Mouse (Mus musculus): Measurements from ENCODE around the gene Arsg. TPM values are rescaled to one million over a fixed set of nuclear protein-coding genes. Genes with fewer than 3 reads are reported as not detected.
"Not testable (repeated sequence)": the region's sequence is repeated elsewhere in the genome, so short reads cannot be mapped to it uniquely, and the experiment has no call there.

Arsg gene
- polyA plus RNA-seq, 1 experiment: 5.1 TPM

DNA sequence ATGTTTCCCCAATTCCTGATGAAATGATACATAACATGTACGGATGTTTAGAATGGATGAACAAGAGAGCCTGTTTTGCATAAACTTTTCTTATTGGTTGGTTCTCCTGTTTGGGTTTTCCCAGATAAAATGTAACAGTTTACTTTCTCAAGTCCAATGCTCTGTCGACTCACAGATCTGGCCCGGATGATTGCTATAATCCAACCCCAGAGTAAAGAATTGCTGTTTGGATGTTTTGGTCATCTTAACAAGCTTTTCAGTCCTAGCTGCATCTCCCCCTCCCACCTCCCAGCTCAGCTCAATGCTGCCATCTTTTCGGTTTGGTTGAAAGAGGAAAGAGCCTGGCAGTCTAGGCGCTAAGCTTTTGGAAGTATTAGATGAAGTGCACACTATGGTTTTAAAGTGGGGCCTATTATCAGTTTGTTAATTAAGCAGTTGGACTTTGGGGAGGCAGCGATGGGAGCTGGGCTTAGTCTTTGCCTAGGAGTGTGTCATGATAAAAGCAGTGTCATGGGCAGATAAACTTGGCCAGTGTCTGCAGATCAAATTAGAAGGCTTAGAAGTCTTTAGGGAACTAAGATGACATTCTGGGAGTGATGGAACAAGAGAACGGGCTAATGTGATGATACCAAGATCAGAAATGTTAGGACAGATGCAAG is 139.8 kb downstream of the Arsg start:
- Histone ChIP-seq H3K4me1 (ENCODE audit: control insufficient read depth, insufficient read depth, insufficient read length) (no peaks in the 10 kb centered on the region; the same call in 1 of the 2 replicates), H3K4me3 (ENCODE audit: extremely low read depth, insufficient read depth, insufficient read length) (no peak overlapping the region), H3K27me3 (ENCODE audit: control insufficient read depth, insufficient read depth, low read length) (no peaks in the 10 kb centered on the region), H3K27ac (ENCODE audit: insufficient read depth, low read length) (no peak overlapping the region), H3K36me3 (ENCODE audit: control insufficient read depth, insufficient read depth, low read length) (no peaks in the 10 kb centered on the region)
- DNase-seq (ENCODE audit: low read depth in 1 of 2, low spot score in 2 of 2): no peak
- no peak for TF ChIP-seq POLR2A (IDR thresholded peaks at IDR 0.05; ENCODE audit: low read depth, low read length)
- no peak for TF ChIP-seq CTCF (IDR thresholded peaks at IDR 0.05; ENCODE audit: extremely low read depth, insufficient read depth, insufficient read length, insufficient replicate concordance)
- 76% methylated on average over 7 of the region's 7 CpGs for WGBS

DNA sequence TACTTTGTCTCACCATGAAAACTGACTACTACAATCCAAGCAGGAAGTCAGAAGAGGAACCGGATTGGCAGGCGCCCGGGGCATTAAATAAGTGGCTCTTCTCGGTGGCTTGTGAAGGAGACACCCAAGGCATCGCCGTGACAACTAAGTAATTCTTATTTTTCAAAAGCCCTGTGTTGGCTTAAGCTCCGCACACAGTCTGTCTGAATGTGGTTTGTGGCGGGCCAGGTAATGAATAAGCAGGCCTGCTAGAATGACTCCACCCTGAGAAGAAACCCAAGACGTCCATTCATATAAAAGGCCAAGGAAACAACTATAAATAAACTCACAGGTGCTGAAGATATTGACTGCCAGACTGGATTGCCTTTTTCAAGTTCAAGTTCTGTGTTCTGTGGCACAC is 142.1 kb downstream of the Arsg start:
- Histone ChIP-seq H3K27me3 (ENCODE audit: control insufficient read depth, insufficient read depth, low read length) (no peaks in the 10 kb centered on the region), H3K4me1 (ENCODE audit: control insufficient read depth, insufficient read depth, insufficient read length) (no peaks in the 10 kb centered on the region; the same call in 1 of the 2 replicates), H3K27ac (ENCODE audit: insufficient read depth, low read length) (0 out of 2 replicates have a peak overlapping the region, but pooled peaks have one; percentile 15), H3K36me3 (ENCODE audit: control insufficient read depth, insufficient read depth, low read length) (no peaks in the 10 kb centered on the region), H3K4me3 (ENCODE audit: extremely low read depth, insufficient read depth, insufficient read length) (no peak overlapping the region)
- 7% methylated on average over 9 of the region's 9 CpGs for WGBS
- TF ChIP-seq POLR2A (IDR thresholded peaks at IDR 0.05; ENCODE audit: low read depth, low read length) (no peak), CTCF (IDR thresholded peaks at IDR 0.05; ENCODE audit: extremely low read depth, insufficient read depth, insufficient read length, insufficient replicate concordance) (no peak)
- DNase-seq (ENCODE audit: low read depth in 1 of 2, low spot score in 2 of 2): no peak

DNA sequence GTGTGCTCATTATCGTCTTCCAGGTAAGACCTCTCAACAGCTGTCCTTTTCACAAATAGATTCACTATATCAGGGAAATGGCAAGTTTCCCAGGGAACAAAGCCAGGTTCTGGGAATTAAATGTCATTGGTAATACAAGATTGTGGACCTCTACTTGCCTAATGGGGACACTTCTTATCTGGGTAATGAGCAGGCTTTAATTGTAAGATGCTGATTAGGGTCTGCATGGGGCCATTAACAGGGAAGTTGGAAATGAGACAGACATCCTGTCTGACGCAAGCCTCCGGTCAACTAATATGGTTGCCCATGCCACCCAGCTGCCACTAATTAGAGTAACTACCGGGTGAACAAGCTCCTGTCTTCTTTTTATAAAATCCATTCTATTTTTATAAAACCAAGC is 143.2 kb downstream of the Arsg start:
- Histone ChIP-seq H3K4me1 (ENCODE audit: control insufficient read depth, insufficient read depth, insufficient read length) (no peaks in the 10 kb centered on the region), H3K4me3 (ENCODE audit: extremely low read depth, insufficient read depth, insufficient read length) (no peak overlapping the region), H3K27me3 (ENCODE audit: control insufficient read depth, insufficient read depth, low read length) (no peaks in the 10 kb centered on the region), H3K36me3 (ENCODE audit: control insufficient read depth, insufficient read depth, low read length) (no peaks in the 10 kb centered on the region), H3K27ac (ENCODE audit: insufficient read depth, low read length) (no peak overlapping the region)
- no peak for DNase-seq (ENCODE audit: low read depth in 1 of 2, low spot score in 2 of 2)
- TF ChIP-seq CTCF (IDR thresholded peaks at IDR 0.05; ENCODE audit: extremely low read depth, insufficient read depth, insufficient read length, insufficient replicate concordance): no peak
- 75% methylated on average over 4 of the region's 4 CpGs for WGBS

DNA sequence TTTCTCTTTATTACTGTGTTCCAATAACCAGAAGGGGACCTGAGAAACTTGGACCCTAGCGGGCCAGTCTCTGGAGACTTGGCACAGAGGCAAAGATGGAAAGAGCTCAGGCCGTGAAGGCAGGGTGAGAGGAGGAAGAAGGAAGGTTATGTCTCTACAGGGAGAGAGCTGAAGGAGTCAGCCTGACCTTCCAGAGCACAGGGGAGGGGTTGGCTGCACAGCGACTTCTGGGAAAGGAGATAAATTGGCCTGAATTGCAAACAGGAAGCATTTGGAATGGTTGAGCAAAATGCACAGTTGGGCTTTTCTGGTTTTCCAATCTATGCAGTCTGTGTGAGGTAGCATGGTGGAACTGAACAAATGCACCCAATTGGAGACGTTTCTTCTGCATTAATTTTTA is 143.6 kb downstream of the Arsg start:
- DNase-seq (ENCODE audit: low read depth in 1 of 2, low spot score in 2 of 2): no peak
- Histone ChIP-seq H3K4me3 (ENCODE audit: extremely low read depth, insufficient read depth, insufficient read length) (no peak overlapping the region), H3K27me3 (ENCODE audit: control insufficient read depth, insufficient read depth, low read length) (no peaks in the 10 kb centered on the region), H3K4me1 (ENCODE audit: control insufficient read depth, insufficient read depth, insufficient read length) (no peaks in the 10 kb centered on the region), H3K36me3 (ENCODE audit: control insufficient read depth, insufficient read depth, low read length) (no peaks in the 10 kb centered on the region), H3K27ac (ENCODE audit: insufficient read depth, low read length) (peak overlapping the region; percentile 56; the same call in 1 of the 2 replicates)
- TF ChIP-seq CTCF (IDR thresholded peaks at IDR 0.05; ENCODE audit: extremely low read depth, insufficient read depth, insufficient read length, insufficient replicate concordance): no peak
- TF ChIP-seq POLR2A (IDR thresholded peaks at IDR 0.05; ENCODE audit: low read depth, low read length): no peak
- 70% methylated on average over 4 of the region's 4 CpGs for WGBS

DNA sequence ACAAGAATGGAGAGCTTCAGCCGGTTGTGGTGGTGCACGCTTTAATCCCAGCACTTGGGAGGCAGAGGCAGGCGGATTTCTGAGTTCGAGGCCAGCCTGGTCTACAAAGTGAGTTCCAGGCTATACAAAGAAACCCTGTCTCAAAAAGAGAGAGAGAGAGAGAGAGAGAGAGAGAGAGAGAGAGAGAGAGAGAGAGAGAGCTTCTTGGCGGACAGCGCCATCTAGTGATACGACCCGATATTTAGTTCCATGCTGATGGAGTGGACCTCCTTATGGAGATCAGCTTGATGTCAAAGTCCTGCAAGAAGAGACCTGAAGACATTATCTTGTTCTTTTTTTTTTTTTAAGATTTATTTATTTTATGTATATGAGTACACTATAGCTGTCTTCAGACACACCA is 145.9 kb downstream of the Arsg start:
- DNase-seq (ENCODE audit: low read depth in 1 of 2, low spot score in 2 of 2): peak; percentile 29 to 50
- 34% methylated on average over 8 of the region's 8 CpGs for WGBS
- not testable (repeated sequence) for H3K27me3 ChIP-seq (ENCODE audit: control insufficient read depth, insufficient read depth, low read length); H3K4me3 ChIP-seq (ENCODE audit: extremely low read depth, insufficient read depth, insufficient read length); H3K4me1 ChIP-seq (ENCODE audit: control insufficient read depth, insufficient read depth, insufficient read length); H3K36me3 ChIP-seq (ENCODE audit: control insufficient read depth, insufficient read depth, low read length); H3K27ac ChIP-seq (ENCODE audit: insufficient read depth, low read length)
- peak; percentile 37; the same call in 1 of the 2 replicates for TF ChIP-seq CTCF (IDR thresholded peaks at IDR 0.05; ENCODE audit: extremely low read depth, insufficient read depth, insufficient read length, insufficient replicate concordance)

DNA sequence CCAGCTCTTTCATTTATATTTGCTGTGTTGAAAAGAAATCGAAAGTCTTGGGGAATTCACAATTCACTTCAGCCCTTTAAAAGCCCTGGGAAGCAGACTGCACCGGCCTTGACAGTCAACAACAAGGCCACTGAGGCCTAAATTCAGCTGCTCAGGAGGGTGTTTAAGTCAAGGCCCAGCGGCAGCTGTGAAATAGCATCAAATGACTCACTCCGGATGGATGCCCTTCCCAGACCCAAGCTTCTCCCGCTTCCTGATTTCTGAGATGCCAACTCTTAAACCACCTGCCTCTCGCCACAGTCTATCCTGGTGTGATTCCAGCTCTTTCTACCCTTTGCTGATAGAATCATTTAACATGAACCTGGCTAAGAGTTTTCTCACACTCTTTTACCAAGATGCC is 147.2 kb downstream of the Arsg start:
- Histone ChIP-seq H3K36me3 (ENCODE audit: control insufficient read depth, insufficient read depth, low read length) (no peaks in the 10 kb centered on the region), H3K4me1 (ENCODE audit: control insufficient read depth, insufficient read depth, insufficient read length) (no peaks in the 10 kb centered on the region), H3K27ac (ENCODE audit: insufficient read depth, low read length) (no peak overlapping the region), H3K27me3 (ENCODE audit: control insufficient read depth, insufficient read depth, low read length) (no peaks in the 10 kb centered on the region), H3K4me3 (ENCODE audit: extremely low read depth, insufficient read depth, insufficient read length) (no peak overlapping the region)
- TF ChIP-seq CTCF (IDR thresholded peaks at IDR 0.05; ENCODE audit: extremely low read depth, insufficient read depth, insufficient read length, insufficient replicate concordance): no peak
- TF ChIP-seq POLR2A (IDR thresholded peaks at IDR 0.05; ENCODE audit: low read depth, low read length): no peak
- WGBS: 94% methylated on average over 6 of the region's 6 CpGs
- no peak for DNase-seq (ENCODE audit: low read depth in 1 of 2, low spot score in 2 of 2)

DNA sequence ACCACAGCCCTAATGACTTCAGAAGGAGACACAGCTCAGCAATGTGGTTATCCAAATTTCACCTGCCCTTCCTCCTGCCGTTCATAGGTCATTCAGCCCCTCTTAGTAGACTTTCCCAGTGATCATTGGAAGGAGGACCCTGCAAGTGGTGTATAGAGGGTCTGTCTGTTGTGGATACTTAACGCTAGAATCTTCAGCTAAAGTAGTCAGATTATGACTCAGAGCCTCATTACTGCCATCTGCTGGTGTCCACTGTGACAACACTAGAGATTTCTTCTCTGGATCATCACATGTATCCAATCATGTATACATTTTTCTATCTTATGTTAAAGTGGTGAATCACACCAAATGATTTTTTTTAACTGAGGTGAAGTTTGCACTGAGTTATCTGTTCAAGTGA is 148.0 kb downstream of the Arsg start:
- peak; percentile 30 to 46 for DNase-seq (ENCODE audit: low read depth in 1 of 2, low spot score in 2 of 2)
- Histone ChIP-seq H3K27me3 (ENCODE audit: control insufficient read depth, insufficient read depth, low read length) (no peaks in the 10 kb centered on the region), H3K4me3 (ENCODE audit: extremely low read depth, insufficient read depth, insufficient read length) (no peak overlapping the region), H3K27ac (ENCODE audit: insufficient read depth, low read length) (no peak overlapping the region), H3K36me3 (ENCODE audit: control insufficient read depth, insufficient read depth, low read length) (no peaks in the 10 kb centered on the region), H3K4me1 (ENCODE audit: control insufficient read depth, insufficient read depth, insufficient read length) (no peaks in the 10 kb centered on the region)
- WGBS: 10% methylated on average over 2 of the region's 2 CpGs
- TF ChIP-seq CTCF (IDR thresholded peaks at IDR 0.05; ENCODE audit: extremely low read depth, insufficient read depth, insufficient read length, insufficient replicate concordance) (no peak), POLR2A (IDR thresholded peaks at IDR 0.05; ENCODE audit: low read depth, low read length) (no peak)

All from spleen, adult 2 months (tissue).